Mouse (Mus musculus) kidney, adult 2 months (tissue): Measurements from ENCODE around the gene Ppfibp1.

Experiments
- CTCF ChIP-seq: fragments of 200-500 bp; conservative IDR thresholded peaks from 2 replicates; pipeline ENCODE4 v1.5.1; 2011; ENCODE audit warnings: low read depth, mild to moderate bottlenecking, control low read depth, low read length, moderate library complexity, mixed read lengths; ENCODE audit not compliant: insufficient read depth, insufficient read length
- POLR2A ChIP-seq: fragments of 200-500 bp; IDR thresholded peaks from one replicate; pipeline ENCODE4 v1.6.1; 2011; ENCODE audit warnings: low read depth, low read length, control low read depth

GRCm38 (mm10) chr6:146847402-146847801 lies 40.9 kb upstream of the Ppfibp1 start:
- no peak for TF ChIP-seq CTCF
- TF ChIP-seq POLR2A: no peak
